Mouse (Mus musculus): ENCODE measurements around the gene Pparg. TPM values are rescaled to one million over a fixed set of nuclear protein-coding genes. Genes with fewer than 3 reads are reported as not detected.

Gene Pparg
- total RNA-seq, 2 experiments from 2014 or later, result 8.1 to 10.3 TPM

DNA sequence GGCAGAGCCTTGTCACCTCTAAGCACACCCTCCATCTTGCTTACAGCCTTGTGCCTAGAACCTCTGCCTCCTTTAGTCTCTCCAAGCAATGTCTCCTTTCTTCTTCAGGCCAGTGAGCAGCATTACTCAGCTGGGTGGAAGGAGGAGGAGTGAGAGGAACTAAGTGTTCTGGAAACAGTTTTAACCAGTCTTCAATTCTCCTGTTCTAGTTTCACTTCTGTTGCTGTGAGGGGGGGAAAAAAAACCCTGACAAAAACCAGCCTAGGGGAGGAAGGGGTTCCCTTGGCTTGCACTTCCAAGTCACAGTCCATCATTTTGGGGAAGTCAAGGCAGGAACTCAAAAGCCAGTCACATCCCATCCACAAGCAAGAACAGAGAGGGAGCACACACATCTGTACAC lies 29.8 kb upstream of the Pparg start:
- TF ChIP-seq CTCF (IDR thresholded peaks at IDR 0.05), result no peak
- DNase-seq (ENCODE audit: extremely low spot score in 1 of 2, low spot score in 2 of 2), result no peak
- no peak overlapping the region for H3K4me3 ChIP-seq
- intact Hi-C loops (cut with DNase I), result no loop called here
- no peak overlapping the region for H3K27ac ChIP-seq

DNA sequence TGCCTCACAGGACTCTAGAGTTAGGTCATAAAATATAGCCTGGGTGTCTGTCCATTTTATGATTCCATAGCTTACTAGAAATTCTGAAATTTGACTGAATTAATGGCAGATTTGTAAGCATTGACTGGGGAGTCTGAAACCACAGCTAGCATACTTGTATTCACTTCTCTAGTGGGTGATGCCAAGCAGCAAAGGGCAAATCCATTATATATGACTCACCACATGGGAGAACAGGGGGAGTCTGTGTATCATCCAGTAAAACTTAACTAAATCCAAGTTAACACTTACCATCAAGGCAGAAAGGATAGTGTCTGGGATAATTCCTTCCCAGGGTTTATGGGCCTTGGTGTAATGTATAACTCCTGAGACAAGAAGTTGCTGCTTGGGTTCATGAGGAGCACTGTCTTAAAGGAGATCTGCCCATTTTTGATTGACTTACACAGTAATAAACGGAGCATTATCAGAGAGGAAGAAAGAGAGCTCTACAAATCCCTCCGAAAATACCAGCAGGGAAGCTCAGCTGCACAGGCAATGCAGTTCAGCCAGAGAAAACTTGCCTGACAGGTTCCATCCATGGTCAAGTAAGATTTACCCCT lies 27.6 kb upstream of the Pparg start:
- no peak for DNase-seq (ENCODE audit: extremely low spot score in 1 of 2, low spot score in 2 of 2)
- intact Hi-C loops (cut with DNase I), result no loop called here
- Histone ChIP-seq H3K27ac (no peak overlapping the region), H3K4me3 (no peak overlapping the region)
- no peak for TF ChIP-seq CTCF (IDR thresholded peaks at IDR 0.05)

DNA sequence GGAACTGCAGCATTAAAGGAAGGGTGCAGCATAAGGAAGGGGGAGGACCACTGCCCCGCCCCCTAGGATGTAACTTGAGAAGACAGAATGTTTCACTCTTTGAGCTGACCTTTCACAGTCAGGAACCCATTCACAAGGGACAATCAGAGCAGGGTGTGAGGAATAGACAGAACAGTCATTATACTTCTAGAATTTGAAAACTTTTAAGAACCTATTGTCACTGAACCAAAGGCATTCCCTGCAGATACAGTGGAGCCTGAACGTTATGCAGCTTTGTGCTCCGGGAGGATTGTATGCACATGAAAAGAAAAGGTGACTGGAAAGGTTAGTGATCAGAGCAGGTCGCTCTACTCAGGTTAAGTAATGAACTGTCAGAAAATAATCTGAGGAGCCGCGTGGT lies 25.2 kb upstream of the Pparg start:
- Histone ChIP-seq H3K4me3 (no peak overlapping the region), H3K27ac (no peak overlapping the region)
- DNase-seq (ENCODE audit: extremely low spot score in 1 of 2, low spot score in 2 of 2), result no peak
- no peak for TF ChIP-seq CTCF (IDR thresholded peaks at IDR 0.05)
- intact Hi-C loops (cut with DNase I), result no loop called here

DNA sequence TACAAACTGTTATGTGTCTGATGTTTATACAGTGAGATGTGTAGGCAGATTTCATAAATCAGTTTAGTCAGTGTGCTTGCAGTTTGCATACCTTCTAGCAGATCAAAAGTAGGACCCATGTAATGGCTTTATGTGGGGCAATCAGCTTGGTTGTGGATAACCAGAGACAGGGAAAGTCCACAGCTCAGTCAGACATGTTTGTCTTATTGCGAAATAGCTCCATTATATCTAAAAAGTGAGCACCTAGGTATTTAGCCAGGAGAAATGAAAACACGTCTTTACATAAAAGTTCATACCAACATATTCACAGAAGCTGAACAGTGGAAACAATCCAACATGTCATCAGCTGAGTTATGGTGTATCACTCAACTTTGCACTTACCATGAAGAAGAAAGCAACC lies 20.7 kb upstream of the Pparg start:
- no peak overlapping the region for H3K27ac ChIP-seq
- no peak for DNase-seq (ENCODE audit: extremely low spot score in 1 of 2, low spot score in 2 of 2)
- intact Hi-C loops (cut with DNase I), result no loop called here
- no peak for TF ChIP-seq CTCF (IDR thresholded peaks at IDR 0.05)
- H3K4me3 ChIP-seq, result no peak overlapping the region

DNA sequence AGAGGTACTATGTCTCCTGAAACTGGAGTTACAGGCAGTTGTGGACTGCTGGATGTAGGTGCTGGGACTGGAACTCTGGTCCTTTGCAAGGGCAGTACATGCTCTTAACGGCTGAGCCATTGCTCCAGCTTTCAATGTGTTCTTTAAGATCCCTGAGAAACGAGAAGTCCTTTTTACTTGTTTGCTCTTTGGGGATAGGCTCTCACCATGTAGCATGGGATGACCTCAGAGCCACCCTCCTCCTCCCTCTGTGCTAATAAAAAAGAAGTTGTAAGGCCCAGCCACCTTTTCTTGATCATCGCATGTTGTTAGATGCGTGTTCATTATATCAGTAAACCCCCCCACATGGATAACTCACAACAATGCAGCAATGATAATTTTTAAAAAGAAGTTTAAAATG lies 17.7 kb upstream of the Pparg start:
- no peak for DNase-seq (ENCODE audit: extremely low spot score in 1 of 2, low spot score in 2 of 2)
- Histone ChIP-seq H3K4me3 (no peak overlapping the region), H3K27ac (no peak overlapping the region)
- no peak for TF ChIP-seq CTCF (IDR thresholded peaks at IDR 0.05)
- intact Hi-C loops (cut with DNase I), result no loop called here

- intact Hi-C loops (cut with DNase I), result no loop called here
- Histone ChIP-seq H3K4me3 (no peak overlapping the region), H3K27ac (no peak overlapping the region)
- TF ChIP-seq CTCF (IDR thresholded peaks at IDR 0.05), result no peak
- no peak for DNase-seq (ENCODE audit: extremely low spot score in 1 of 2, low spot score in 2 of 2)
Measured at GRCm38 (mm10) chr6:115343570-115343969, 17.2 kb upstream of the Pparg start.

DNA sequence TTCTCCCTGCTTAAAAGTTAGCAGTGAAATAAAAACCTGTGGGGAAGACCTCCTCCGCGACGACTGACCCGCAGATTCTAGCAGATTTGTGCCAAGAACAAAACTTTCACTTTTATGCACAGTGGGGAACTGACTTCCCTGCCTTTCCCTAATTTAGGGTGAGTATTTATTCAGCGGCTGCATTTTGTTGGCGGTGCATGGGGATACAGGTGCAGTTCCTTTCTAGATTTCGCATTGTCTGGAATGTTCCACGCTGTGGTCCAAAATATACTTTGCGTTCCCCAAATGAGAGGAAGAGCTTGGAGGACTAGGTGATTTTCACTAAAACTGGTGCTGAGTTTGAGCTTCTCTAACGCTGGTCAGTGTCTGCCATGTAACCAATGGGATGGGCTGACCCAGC lies 16.6 kb upstream of the Pparg start:
- H3K4me3 ChIP-seq, result no peak overlapping the region
- H3K27ac ChIP-seq, result no peak overlapping the region
- TF ChIP-seq CTCF (IDR thresholded peaks at IDR 0.05), result no peak
- no peak for DNase-seq (ENCODE audit: extremely low spot score in 1 of 2, low spot score in 2 of 2)
- intact Hi-C loops (cut with DNase I), result no loop called here

- H3K4me3 ChIP-seq, result no peak overlapping the region
- H3K27ac ChIP-seq, result no peak overlapping the region
- intact Hi-C loops (cut with DNase I), result no loop called here
- TF ChIP-seq CTCF (IDR thresholded peaks at IDR 0.05), result no peak
- DNase-seq (ENCODE audit: extremely low spot score in 1 of 2, low spot score in 2 of 2), result no peak
Measured at GRCm38 (mm10) chr6:115344513-115344912, 16.2 kb upstream of the Pparg start.

- intact Hi-C loops (cut with DNase I), result no loop called here
- Histone ChIP-seq H3K4me3 (no peak overlapping the region), H3K27ac (no peak overlapping the region)
- no peak for TF ChIP-seq CTCF (IDR thresholded peaks at IDR 0.05)
- no peak for DNase-seq (ENCODE audit: extremely low spot score in 1 of 2, low spot score in 2 of 2)
Measured at GRCm38 (mm10) chr6:115345013-115345412, 15.7 kb upstream of the Pparg start.

GRCm38 (mm10) chr6:115349641-115350464 lies 10.9 kb upstream of the Pparg start:
- no peak for DNase-seq (ENCODE audit: extremely low spot score in 1 of 2, low spot score in 2 of 2)
- intact Hi-C loops (cut with DNase I), result no loop called here
- no peak for TF ChIP-seq CTCF (IDR thresholded peaks at IDR 0.05)
- Histone ChIP-seq H3K27ac (no peak overlapping the region), H3K4me3 (no peak overlapping the region)

GRCm38 (mm10) chr6:115361606-115362462 lies 1.1 kb downstream of the Pparg start:
- intact Hi-C loops (cut with DNase I), result loop anchor here (2.0 to 5.0 kb wide), 3 partner anchors 41 to 175 kb away; no protein-coding TSS in a partner anchor
- peak overlapping the region; percentile 64 for H3K4me3 ChIP-seq
- peak overlapping the region; percentile 81 for H3K27ac ChIP-seq
- peak; percentile 10 to 36 for DNase-seq (ENCODE audit: extremely low spot score in 1 of 2, low spot score in 2 of 2)
- no peak for TF ChIP-seq CTCF (IDR thresholded peaks at IDR 0.05)
